Mouse (Mus musculus): ENCODE measurements around the gene Zfp786.

- TF ChIP-seq CTCF (conservative IDR thresholded peaks at IDR 0.05; ENCODE audit: insufficient read depth, insufficient read length, low read depth, low read length), result no peak
- no peak for TF ChIP-seq POLR2A (IDR thresholded peaks at IDR 0.05; ENCODE audit: low read depth, low read length)
Observed at GRCm38 (mm10) chr6:47872266-47872665, 41.6 kb upstream of the Zfp786 start.

Measured in kidney, adult 2 months (tissue).